Mouse (Mus musculus) monocyte, adult 2 months (primary cell): Measurements from ENCODE around the gene Dusp23.

Experiments used
- DNase-seq, 2 experiments: peaks; one replicate each; pipeline ENCODE4 v3.0.0; 2022; ENCODE audit warnings: low spot score in 2 of 2, low read depth in 1 of 2

Gene Dusp23

DNA sequence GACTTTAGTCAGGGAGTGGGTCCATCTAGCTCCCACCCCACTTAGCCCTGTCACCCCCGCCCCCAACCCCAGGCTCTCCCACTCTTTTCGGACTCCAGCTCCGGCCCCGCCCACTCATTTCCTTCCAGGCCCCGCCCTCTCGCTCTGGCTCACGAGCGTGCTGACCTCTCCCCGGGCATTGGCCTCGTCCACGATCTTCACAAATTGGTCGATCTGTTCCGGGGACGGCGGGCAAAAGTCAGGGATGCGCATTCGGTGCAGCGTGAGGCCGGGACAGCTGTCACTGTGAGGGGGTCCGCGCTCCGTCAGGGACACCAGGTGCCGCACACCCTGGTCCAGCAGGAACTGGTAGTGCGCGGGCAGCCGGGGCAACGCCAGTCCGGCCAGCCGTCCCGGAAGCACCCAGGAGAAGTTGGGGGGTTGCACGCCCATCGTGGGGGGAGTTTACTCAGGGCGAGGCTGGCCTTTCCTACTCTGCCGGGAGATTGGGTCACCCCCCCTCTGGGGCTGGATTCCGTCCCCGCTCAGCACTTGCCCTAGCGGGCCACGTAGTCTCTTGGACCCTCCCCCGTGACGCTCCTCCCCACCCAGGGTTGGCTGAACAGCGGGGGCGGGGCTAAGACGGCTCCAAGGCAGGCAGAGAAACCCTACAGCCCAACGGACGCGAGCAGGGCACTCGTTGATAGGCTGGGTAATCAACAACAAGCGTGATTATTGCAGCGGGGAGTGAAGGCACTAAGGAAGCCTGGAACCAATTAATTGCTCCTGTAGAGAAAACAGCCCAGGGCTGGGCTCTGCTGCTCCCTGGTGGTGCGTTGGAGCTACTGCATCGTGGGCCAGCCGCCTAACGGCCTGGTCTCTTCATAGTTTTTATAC, at the start of gene Dusp23:
TSS of gene Dusp23 (minus strand) at position 512 of the 876 bp plus-strand sequence.
- DNase-seq: peak; percentile 88 to 92

DNA sequence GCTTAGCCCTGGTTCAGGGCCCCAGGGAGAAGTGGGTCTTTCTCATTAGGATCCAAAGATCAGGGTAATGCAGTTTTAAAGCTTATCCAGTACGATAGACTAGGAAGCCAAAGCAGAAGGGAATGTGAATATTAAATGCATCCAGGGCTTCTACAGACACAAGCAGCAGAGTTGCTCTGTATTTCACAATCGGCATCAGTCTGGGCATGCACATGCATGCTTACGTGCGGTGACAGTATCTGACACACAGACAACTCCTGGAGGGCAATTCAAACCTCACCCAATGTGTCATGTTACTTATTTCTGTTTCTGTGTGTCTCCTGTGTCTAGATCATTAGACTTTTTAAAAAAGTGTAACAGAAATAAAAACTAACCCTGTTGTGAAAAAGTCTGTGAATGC, 48.0 kb upstream of the Dusp23 start:
- DNase-seq: no peak

DNA sequence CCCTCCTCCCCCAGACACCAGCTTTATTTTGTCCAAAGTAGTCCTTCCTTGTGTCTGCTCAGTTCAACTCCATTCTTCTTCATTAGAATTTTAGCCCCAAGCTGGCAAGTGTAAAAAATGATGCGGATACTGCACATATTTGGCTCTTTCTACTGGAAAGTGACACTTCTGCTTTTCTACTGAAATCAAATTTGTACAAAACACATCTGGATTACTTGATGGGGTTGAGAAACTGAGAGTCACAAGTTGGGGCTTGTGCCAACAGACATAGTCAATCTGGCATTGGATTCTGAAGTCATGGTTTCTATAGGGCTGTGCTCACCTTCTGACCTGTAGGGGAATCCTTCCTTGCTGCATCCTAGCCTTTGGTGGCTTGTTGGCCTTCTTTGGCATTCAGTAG, 38.0 kb upstream of the Dusp23 start:
- no peak for DNase-seq

DNA sequence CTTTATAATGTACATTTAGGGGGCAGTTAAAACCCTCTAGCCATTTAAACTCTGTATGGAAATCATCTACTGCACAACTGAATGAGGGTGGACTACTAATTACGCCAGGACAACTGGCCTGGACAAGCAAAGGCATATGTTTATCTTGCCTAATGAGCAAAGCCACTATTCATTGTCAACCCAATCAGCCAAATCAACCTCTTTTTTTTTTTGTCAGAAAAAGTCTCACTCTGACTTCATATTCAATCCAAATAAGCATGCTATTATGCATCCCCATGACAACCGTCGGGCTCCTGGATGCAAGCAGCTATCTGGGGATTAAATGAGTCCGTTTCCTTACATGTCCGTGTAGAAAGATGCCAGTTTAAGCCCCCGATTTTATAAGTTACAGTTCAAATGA, 34.8 kb upstream of the Dusp23 start:
- no peak for DNase-seq

DNA sequence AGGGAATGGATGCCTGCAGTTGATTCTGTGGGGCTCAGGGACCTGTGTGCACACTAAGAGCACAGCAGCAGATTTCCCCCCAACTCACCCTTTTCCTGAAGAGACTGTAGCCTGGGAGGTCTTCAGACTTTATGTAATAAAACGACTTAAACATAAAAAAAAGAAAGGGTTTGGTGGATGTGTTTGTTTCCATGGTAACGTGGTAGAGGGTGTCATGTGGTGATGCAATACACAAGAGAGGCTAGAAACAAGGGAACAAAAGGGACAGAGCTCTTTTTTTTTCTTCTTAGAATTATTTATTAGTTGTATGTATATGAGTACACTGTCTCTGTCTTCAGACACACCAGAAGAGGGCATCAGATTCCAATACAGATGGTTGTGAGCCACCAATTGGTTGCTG, 32.7 kb upstream of the Dusp23 start:
- DNase-seq: no peak

DNA sequence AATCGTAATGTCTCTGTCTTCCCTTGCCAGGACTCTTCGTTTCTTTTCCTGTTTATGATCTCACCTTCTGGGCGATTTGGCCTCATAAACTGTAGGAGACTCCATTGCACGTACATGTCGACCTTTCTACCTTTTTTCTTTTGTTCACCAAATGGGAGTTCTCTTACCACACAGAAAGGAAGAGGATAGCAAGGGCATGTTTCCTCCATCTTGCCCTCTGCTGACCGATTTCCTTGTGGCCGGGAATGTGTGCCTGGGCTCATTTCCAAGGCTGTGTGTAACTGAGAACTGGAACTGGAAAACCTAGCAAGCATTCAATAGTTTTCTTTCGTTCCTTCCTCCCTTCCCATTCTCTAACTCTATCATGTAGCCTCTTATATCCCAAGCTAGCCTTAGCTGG, 26.9 kb upstream of the Dusp23 start:
- no peak for DNase-seq

DNA sequence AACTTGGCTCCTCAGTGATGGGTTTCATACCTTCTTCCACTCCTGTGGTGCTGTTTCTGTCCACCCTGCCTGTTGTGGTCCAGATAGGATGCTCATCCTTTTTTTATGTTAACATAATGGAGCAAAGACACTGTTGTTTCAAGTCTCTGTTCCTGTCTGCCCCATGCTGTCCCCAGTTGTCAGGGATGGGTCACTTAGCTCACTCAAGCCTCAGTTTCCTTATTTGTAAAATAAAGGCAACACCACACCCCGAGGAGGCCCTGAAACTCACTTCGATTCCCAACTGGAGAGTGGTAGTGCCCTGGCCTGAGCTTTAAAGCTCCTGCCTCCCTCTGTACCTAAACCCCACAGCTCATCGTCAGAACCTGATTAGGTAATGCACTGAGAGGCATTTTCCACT, 24.5 kb upstream of the Dusp23 start:
- no peak for DNase-seq

DNA sequence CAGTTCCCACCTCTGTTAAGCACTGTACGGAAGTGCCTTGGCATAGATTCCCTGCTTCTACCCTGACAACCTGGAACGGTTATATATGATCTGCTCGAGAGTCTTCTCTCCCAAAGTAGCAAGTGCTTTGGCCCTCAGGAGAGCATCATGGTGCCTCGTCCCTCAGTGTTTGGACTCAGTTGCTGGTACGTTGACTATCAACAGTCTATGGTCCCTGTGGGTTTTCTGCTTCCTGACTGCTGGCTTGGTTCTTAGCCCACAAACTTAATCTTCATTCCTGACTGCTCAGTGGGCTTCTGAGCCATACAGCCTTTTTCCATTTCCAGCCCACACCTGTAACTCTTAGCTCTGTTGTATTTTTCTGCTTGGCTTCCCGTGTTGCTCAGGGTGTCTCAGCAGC, 21.1 kb upstream of the Dusp23 start:
- DNase-seq: no peak

DNA sequence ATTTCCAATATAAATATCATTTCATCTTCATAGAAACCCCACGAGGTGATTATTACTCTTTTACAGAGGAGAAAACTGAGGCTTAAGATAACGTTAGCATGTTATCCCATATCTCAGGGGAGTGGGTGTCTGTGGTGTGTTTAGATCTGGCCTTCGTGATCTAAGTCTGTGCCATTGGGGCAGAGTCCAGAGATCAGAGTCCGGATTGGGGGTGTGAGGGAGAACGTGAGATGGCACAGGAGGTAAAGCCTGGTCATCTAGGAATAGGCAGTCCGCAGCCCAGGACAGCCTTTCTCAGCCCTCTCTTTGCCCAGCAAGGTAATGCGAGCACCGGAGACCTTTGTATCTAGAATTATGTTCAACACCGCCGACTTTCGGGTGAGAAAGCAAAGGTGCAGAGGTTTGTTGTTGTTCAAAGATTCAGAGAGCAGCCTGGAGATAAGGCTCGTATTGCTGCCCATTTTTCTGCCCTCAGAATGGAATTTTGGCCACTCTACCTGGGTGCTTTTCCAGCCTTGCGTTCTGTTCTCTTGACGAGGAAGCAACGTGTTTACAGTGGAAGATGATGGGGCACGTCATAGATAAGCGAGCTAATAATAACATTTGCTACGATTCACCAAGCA, 19.4 kb upstream of the Dusp23 start:
- DNase-seq: no peak

DNA sequence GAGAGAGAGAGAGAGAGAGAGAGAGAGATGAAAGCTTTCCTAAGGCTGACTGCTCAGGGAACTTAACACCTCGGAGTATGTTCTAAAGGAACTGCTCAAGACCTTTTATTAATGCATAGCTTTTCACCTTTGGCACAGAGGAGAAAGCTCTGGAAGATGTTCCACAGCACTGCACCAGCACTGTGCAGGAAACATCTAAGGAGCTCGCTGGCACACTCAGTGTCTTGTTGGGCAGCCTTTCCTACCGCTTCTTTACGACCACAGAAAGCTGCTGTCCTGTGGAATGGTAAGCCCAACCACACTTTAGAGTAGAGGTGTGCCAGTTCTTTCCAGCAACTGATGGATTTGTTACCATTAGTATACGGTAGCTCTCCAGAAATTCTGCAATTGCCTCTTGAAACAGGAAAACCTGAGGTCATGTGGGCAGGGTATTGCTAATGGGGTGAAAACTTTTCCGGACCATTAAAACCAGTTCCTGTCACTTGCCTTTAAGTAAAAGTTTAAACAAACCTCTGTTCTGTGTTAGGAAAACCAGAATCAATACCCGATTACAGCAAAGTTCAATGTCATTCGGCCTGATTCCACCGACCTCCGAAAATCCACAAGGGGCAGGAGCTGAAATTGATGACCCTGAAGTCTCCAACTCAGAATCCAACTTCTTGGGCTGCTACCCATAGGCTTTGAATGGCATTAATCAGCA, 18.7 kb upstream of the Dusp23 start:
- DNase-seq: no peak

DNA sequence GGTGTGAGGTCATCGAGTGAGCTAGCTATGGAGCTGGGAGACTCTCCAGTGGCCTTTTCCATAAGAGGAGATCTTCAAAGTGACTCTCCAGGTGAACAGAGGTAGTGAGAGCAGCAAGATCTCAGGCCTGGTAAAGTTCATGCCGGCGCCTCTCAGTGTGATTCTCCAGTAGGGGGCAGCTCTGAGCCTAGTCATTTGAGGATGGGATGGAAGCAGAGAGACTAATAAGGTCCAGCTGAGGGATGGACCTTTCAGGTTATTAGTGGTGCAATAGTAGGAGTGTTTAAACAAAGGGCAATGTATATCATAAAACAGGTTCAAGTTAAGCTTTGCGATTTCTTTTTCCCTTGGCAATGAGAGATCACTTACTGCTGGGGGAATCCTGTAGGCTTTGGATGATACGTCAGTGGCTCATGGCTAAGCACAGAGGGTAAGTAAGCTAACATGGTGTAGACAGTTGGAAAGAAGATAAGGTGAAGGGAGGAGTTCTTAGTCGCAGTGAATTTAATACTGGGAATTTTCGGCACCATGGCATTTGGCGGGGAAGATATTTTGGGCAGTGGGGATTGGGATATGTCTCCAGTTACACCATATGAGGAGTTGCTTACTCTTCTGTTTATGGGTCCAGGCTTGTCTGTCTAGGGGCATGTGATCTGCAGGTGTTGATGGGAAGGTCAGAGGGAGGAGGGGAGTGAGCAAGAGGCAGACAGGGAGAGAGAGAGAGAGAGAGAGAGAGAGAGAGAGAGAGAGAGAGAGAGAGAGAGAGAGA, 17.9 kb upstream of the Dusp23 start:
- no peak for DNase-seq

DNA sequence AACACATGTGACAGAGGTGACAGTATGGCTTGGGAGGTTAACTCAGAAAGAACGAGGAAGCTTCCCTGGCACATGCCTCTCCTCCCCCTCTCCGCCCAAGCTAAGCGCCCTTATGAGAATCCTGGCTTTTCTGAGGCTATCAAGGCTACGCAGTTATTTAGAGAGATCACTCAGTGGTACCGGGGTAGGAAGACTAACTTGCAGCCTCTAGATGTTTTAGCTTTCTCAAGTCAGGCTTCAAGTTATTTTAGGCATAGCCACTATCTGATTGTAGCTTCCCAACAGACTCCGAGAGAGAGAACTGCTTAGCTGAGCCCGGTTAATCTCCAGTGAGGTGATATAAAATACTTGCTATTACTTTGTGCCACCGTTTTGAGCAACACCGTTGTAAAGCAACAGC, 16.6 kb upstream of the Dusp23 start:
- DNase-seq: no peak

DNA sequence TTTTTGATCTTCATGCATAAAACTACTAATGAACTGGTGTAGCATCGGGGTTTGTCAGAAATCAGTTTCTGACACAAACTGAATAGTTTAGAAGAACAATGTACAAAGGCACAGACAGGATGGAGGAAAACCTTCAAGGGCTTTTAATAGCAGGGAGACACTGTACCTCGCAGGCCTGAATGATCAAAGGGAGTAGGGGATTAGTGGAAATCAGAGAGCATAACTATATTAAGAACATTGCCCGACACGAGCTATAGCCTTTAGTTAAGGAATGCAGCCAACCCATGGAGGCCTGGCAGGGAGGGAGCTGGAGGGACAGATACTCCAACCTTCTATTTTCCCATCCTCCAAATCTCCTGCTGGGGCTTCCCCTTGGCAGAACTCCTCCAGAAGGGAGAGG, 14.5 kb upstream of the Dusp23 start:
- DNase-seq: no peak

DNA sequence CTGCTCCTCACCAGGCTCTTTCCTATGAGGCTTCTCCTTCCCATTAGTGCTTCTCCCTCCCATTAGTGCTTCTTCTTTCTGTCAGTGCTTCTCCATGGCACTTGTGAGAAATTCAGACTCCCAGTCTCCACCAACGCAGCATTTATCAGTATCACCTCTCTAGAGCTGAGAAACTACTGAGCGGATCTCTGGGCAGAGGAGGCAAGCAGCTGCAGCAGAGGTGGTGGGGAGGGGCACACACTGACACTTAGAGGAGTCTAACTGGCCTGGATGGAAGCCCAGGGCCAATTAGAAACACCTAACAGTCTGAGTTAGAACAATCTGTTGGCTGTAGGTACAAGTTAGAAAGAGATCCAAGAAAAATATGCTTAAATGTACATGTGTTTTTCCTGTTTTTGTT, 6.0 kb upstream of the Dusp23 start:
- no peak for DNase-seq

DNA sequence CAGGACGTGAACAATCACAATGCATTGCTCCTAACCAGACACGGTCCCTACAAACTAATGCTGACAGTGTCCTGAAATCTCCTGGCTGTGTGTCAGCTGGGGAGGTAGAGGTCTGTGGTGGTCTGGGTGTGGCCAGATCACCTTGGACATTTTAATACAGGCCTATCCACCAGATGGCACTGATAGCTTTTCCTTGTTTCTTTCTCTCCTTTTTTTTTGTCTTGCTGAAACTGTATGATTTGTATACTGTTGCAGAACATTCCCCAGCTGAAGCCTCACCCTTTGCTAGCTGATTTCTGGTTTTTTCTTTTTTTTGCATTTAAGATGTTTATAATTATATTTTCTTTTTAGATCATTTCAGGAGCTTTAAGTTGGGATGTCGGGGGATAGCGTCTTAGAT, 5.0 kb upstream of the Dusp23 start:
- DNase-seq: no peak

DNA sequence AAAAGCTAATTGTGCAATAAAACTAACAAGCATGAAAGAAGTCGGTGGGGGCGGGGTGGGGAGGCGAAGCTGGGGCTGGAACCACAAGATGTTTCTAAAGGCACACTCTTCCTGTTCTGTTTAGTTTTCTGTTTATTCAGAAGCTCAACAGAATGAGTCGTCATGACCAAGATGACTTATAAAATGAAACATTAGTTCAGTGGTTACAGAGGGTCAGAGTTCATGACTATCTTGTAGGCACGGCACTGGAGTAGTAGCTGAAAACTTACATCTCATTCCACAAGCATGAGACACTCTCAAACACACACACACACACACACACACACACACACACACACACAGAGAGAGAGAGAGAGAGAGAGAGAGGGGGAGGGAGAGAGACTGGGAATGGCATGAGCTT, 3.5 kb upstream of the Dusp23 start:
- DNase-seq: no peak

DNA sequence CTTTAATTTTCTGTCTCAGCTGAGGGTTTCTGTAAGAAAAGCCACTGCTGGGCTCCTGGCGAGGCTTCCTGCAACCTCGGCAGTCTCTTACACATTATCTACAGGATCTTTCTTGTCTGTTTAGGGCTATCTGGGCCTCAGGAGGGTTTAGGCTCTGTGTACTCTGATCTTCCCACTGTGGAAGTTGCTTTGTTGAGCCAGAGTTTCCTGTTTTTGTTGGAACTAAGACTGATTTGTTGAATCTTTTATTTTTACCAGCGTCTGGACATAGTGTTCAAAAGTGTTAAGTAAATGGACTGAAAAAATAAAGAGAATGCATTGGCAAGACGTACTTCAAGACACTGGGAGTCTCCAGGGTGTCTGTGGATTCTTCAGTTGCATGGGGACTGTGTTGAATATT, 2.5 kb upstream of the Dusp23 start:
- DNase-seq: no peak

DNA sequence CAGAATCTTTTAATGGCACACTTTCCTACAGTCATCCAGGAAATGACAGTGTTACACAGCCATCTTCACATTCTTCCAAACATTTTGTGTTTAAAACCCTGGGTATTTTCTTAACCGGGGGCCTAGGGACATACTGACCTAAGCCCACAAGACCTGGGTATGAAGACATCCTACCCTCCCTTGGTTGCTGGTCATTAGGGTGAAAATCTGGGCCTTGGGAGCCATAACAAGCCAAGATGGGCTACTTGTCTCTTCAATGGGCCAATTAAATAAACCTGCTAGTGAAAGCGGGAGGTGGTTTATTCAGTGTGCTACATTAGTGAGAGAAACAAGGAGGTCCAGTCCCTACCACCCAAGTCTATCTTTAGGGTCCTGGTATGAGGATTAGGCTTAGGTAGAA, 1.4 kb upstream of the Dusp23 start:
- DNase-seq: no peak

DNA sequence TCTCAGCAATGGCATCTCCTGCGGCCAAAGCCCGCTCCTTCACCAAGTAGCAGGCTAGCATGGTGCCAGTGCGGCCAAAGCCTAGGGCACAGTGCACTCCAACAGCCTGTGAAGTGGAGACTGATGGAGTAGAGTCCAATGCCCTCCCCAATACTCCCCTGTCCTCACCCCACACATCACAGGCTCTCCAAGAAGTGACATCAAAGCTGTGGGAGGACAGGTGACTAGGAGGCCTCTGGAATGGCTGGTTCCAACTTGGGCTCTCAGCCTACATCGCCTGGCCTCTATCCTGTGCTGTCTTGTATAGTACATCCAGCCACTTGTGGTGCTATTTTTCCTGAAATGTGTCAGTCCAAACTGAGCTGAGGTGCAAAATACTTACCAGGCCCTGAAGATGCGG, 1.0 kb downstream of the Dusp23 start:
- no peak for DNase-seq

DNA sequence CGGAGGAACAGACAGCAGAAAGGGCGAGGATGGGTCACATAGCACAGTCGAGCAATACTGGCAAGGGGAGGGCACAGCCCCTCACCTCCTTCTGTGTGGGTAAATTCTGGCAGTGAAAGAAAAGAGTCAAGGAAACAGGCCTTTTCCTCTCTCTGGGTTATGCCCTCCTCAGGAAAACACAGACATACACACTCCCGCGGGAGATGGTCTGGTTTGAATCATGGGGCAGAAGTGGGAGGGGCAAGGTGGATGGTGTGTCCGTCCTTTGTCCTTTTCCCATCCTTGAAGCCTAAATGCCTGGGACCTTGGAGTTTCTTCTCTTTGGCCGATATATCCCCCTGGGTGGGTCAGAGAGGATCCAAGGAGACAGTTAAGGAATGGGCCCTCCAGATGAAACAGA, 2.9 kb downstream of the Dusp23 start:
- DNase-seq: no peak

DNA sequence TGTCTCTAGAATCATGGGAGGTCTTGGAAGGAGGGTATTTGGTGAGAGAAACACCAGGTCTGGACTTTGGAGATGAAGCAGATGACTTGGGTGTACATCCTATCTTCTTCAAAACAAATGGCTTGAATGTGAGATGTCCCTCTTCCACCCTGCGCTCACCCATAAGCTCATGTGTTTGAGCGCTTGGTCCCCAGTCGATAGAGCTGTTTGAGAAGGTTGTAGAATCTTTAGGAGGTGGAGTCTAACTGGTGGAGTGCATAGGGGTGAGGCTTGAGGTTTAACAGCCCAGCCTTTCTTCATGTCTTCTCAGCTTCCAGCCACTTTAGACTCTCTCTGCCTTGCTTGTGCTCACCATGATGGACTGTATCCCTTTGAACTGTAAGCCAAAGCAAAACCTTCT, 6.5 kb downstream of the Dusp23 start:
- DNase-seq: no peak

DNA sequence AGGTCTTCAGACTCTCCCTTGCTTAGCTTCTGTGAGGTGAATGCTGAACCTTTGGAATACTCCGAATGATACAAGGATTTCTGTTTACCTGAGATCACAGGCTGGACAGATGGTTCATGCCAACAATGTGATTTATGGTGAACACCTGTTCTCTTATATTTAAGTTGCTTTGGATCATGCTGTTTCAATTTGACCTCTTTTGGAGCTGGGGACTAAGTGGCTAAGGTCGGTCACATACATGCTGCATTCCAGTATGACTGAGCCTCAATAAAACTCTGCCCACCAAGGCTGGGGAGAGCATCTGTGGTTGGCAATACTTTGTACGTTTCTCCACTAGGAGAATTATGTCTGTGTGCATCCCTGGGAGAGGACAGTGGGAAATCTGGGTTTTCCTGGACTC, 8.7 kb downstream of the Dusp23 start:
- no peak for DNase-seq
